Mouse (Mus musculus) left cerebral cortex, postnatal 4 days (tissue): ENCODE results near the gene Rcl1. TPM values are rescaled to one million over a fixed set of nuclear protein-coding genes. Genes with fewer than 3 reads are reported as not detected.

Experiments used
- DNase-seq: peaks from one replicate; pipeline ENCODE4 v3.0.0-alpha.2; 2022
- intact Hi-C: fragments of 180-260 bp; cut with DNase I; formaldehyde crosslinking; loops from one replicate; pipeline ENCODE4 v1.15.1; 2025
- microRNA-seq: library from miRNA; unstranded; fragments of <30 nt; microRNA quantifications from one replicate; pipeline ENCODE4 v1.2.0, GENCODE M21; 2022
- total RNA-seq, 2 experiments: library from RNA; stranded (reverse); gene quantifications; 2 replicates each; pipeline ENCODE4 v1.2.3; 2021

The Rcl1 gene
- total RNA-seq, 2 experiments from 2014 or later: 18.1 to 18.3 TPM

GRCm38 (mm10) chr19:29146820-29147219, 45.6 kb downstream of the Rcl1 start:
- intact Hi-C loops: no loop called here
- no peak for DNase-seq

- intact Hi-C loops: no loop called here
- DNase-seq: no peak
These were observed 48.4 kb downstream of the Rcl1 start for GRCm38 (mm10) chr19:29149583-29149982.

- intact Hi-C loops: no loop called here
- DNase-seq: no peak
These were observed 48.9 kb downstream of the Rcl1 start for GRCm38 (mm10) chr19:29150038-29150437.

GRCm38 (mm10) chr19:29151443-29151842, 50.3 kb downstream of the Rcl1 start:
- intact Hi-C loops: no loop called here
- no peak for DNase-seq

- intact Hi-C loops: no loop called here
- DNase-seq: no peak
These were observed 54.4 kb downstream of the Rcl1 start for GRCm38 (mm10) chr19:29155552-29155951.

GRCm38 (mm10) chr19:29156417-29156816, 55.2 kb downstream of the Rcl1 start:
- no peak for DNase-seq
- intact Hi-C loops: no loop called here

- intact Hi-C loops: loop anchor here (2.0 kb wide), 1 partner anchor 25 kb away; no protein-coding TSS in a partner anchor
- no peak for DNase-seq
These were observed 56.7 kb downstream of the Rcl1 start for GRCm38 (mm10) chr19:29157678-29158466.

- intact Hi-C loops: loop anchor here (2.0 kb wide), 1 partner anchor 24 kb away; no protein-coding TSS in a partner anchor
- no peak for DNase-seq
These were observed 57.3 kb downstream of the Rcl1 start for GRCm38 (mm10) chr19:29158486-29158885.

- intact Hi-C loops: no loop called here
- DNase-seq: no peak
These were observed 62.8 kb downstream of the Rcl1 start for GRCm38 (mm10) chr19:29163817-29164527.

- intact Hi-C loops: no loop called here
These were observed 63.5 kb downstream of the Rcl1 start for GRCm38 (mm10) chr19:29164528-29165166.

GRCm38 (mm10) chr19:29167938-29168337, 66.8 kb downstream of the Rcl1 start:
- intact Hi-C loops: no loop called here
- no peak for DNase-seq

More at GRCm38 (mm10) chr19:29164528-29165166, 63.5 kb downstream of the Rcl1 start:
- no peak for DNase-seq

- intact Hi-C loops: no loop called here
- no peak for DNase-seq
These were observed 79.2 kb downstream of the Rcl1 start for GRCm38 (mm10) chr19:29180336-29180735.

- no peak for DNase-seq
- intact Hi-C loops: loop anchor here (2.0 kb wide), 1 partner anchor 23 kb away; no protein-coding TSS in a partner anchor
These were observed 81.0 kb downstream of the Rcl1 start for GRCm38 (mm10) chr19:29182166-29182565.

GRCm38 (mm10) chr19:29185122-29185521, 83.9 kb downstream of the Rcl1 start:
- no peak for DNase-seq
- intact Hi-C loops: no loop called here

GRCm38 (mm10) chr19:29185552-29186232, 84.5 kb downstream of the Rcl1 start:
- intact Hi-C loops: no loop called here
- no peak for DNase-seq

GRCm38 (mm10) chr19:29188879-29189278, 87.7 kb downstream of the Rcl1 start:
- intact Hi-C loops: no loop called here
- DNase-seq: no peak

Small RNA genes within 50 kb of the gene (microRNA-seq; reads per million reads assigned to microRNA genes)
- 586 reads per million, percentile 70 among the genes with 10 or more reads in this experiment for gene Mir101b

Other genes with a start within 250 kb of the Rcl1 start
- 10 to 100 TPM; 18.7 to 20.9 TPM for gene Plpp6, start 137.4 kb upstream of the Rcl1 start, total RNA-seq
- gene 4430402I18Rik, start 133.6 kb upstream of the Rcl1 start, total RNA-seq: 1 to 10 TPM; 4.1 to 5.3 TPM
- 10 to 100 TPM; 67.1 to 73.0 TPM for gene Cdc37l1, start 111.0 kb upstream of the Rcl1 start, total RNA-seq
- 10 to 100 TPM; 43.9 to 47.5 TPM for gene Ak3, start 53.4 kb upstream of the Rcl1 start, total RNA-seq
- 10 to 100 TPM; 52.9 to 58.9 TPM for gene Jak2, start 150.5 kb downstream of the Rcl1 start, total RNA-seq
- gene Insl6, start 224.0 kb downstream of the Rcl1 start, total RNA-seq: not detected
- gene Rln1, start 233.3 kb downstream of the Rcl1 start, total RNA-seq: 1 to 10 TPM; 3.2 to 4.9 TPM